14 mouse cellular contexts compared by ENCODE assay signal in the genomic region with DNA sequence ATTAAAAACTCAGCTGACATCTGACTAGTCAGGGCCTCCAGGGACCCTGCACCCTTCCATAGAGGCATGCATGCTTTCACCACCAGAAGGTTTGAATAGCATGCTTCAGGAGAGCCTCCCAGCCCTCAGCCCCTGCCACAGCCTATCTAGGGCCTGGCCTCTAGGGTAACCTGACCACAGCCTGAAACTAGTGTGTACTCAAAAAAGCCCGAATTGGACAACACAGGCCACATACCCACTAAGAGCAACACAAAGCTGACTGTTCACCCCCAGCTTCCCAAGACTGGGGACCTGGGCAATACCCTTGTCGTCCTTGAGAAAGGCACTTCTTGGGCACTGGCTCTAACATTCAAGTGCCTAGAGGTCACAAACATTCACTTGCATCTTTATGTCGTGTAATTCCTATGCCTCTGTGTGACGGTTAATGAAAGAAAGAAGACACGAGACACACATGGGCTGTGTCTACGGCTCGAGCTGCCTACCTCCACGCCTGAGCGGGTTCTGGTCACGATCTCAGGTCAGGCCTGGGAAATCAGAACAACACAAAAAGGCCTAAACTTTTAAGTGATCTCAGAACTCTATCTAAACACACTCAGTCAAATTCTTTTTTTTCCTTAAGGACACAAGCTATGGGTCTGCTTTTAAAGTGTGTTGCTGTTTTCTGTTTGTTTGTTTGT. TPM values are rescaled to one million over a fixed set of nuclear protein-coding genes. Genes with fewer than 3 reads are reported as not detected.
A peak's percentile ranks its signal among the peaks of the same experiment; 100 is the strongest.
DNase-seq lines count a peak whose midpoint lies in the region; ATAC-seq and TF ChIP-seq lines count a peak whose summit lies in the region.
"Had no signal": no experiment of that assay in that cellular context is flagged by ENCODE, and none has a peak within 500 bp of the region (broad histone marks: within the 10 kb centered on the region; RNA-seq: fewer than 3 reads in every experiment).

No protein-coding gene starts in this region.

- peaks cover 51% of the 10 kb centered on the region for H3K4me1 ChIP-seq in heart, embryonic 11.5 days (ENCODE audit: control insufficient read depth, insufficient read depth, low read length)
- H3K4me1 ChIP-seq in liver, embryonic 13.5 days (replicated peaks), result peaks cover 74% of the 10 kb centered on the region
- H3K4me1 ChIP-seq in liver, embryonic 11.5 days (replicated peaks; ENCODE audit: control insufficient read depth, insufficient read depth, low read length), result peaks cover 25% of the 10 kb centered on the region
- peaks cover 6% of the 10 kb centered on the region for H3K4me1 ChIP-seq in ES-Bruce4 (ENCODE audit: control insufficient read depth, insufficient read depth, low read length)
- H3K4me1 ChIP-seq in kidney, postnatal 0 days (replicated peaks; ENCODE audit: insufficient read depth, low read length), result peaks cover 13% of the 10 kb centered on the region; the same call in 1 of the 2 replicates
- H3K4me1 ChIP-seq: hindbrain, embryonic 15.5 days had no signal

- no peak for DNase-seq in heart, postnatal 14 days
- DNase-seq in liver, embryonic 13.5 days, result no peak
- DNase-seq in liver, embryonic 11.5 days (ENCODE audit: low spot score), result no peak
- DNase-seq in kidney, postnatal 0 days (ENCODE audit: low spot score), result no peak
- DNase-seq in urinary bladder, postnatal 4 days (ENCODE audit: low spot score in 2 of 2), result no peak
- DNase-seq in urinary bladder, postnatal 10 days (ENCODE audit: low spot score), result no peak
- DNase-seq: cerebellum, adult 8-10 months; gastrocnemius, postnatal 14 days; lung, adult 18-20 months had no signal

- 87% methylated on average over 10 of the region's 10 CpGs for WGBS in heart, embryonic 11.5 days (ENCODE audit: insufficient replicate concordance)
- 83% methylated on average over 10 of the region's 10 CpGs for WGBS in liver, embryonic 13.5 days (ENCODE audit: insufficient replicate concordance)
- 89% methylated on average over 10 of the region's 10 CpGs for WGBS in liver, embryonic 11.5 days
- 41% methylated on average over 10 of the region's 10 CpGs for WGBS in kidney, postnatal 0 days

- H3K9ac ChIP-seq in heart, embryonic 11.5 days (ENCODE audit: low read depth, low read length), result no peak overlapping the region
- H3K9ac ChIP-seq in liver, embryonic 13.5 days, result no peak overlapping the region; the same call in 1 of the 2 replicates
- H3K9ac ChIP-seq in liver, embryonic 11.5 days (ENCODE audit: low read depth, low read length), result no peak overlapping the region
- H3K9ac ChIP-seq in ES-Bruce4 (ENCODE audit: low read depth, poor library complexity, severe bottlenecking), result no peak overlapping the region
- no peak overlapping the region for H3K9ac ChIP-seq in kidney, postnatal 0 days (ENCODE audit: low read depth, low read length)
- H3K9ac ChIP-seq: hindbrain, embryonic 15.5 days had no signal

- no peak for TF ChIP-seq POLR2A in ES-Bruce4 (IDR thresholded peaks at IDR 0.05; ENCODE audit: insufficient read depth, low read length)

- H3K36me3 ChIP-seq in heart, embryonic 11.5 days (ENCODE audit: control insufficient read depth, insufficient read depth, low read length), result no peaks in the 10 kb centered on the region
- H3K36me3 ChIP-seq in liver, embryonic 13.5 days, result peaks cover 51% of the 10 kb centered on the region
- no peaks in the 10 kb centered on the region for H3K36me3 ChIP-seq in liver, embryonic 11.5 days (ENCODE audit: control insufficient read depth, insufficient read depth, low read length)
- H3K36me3 ChIP-seq in ES-Bruce4 (ENCODE audit: control insufficient read depth, insufficient read depth, low read length, poor library complexity, severe bottlenecking), result no peaks in the 10 kb centered on the region; the same call in 1 of the 2 replicates
- 0 out of 2 replicates have a peak, but pooled peaks cover 3% of the 10 kb centered on the region for H3K36me3 ChIP-seq in kidney, postnatal 0 days (ENCODE audit: insufficient read depth, low read length)
- H3K36me3 ChIP-seq: hindbrain, embryonic 15.5 days had no signal

- intact Hi-C loops in heart, postnatal 14 days (cut with DNase I), result no loop called here

- H3K9me3 ChIP-seq in heart, embryonic 11.5 days (replicated peaks; ENCODE audit: control insufficient read depth, low read length), result no peaks in the 10 kb centered on the region
- no peaks in the 10 kb centered on the region for H3K9me3 ChIP-seq in liver, embryonic 13.5 days (replicated peaks)
- no peaks in the 10 kb centered on the region for H3K9me3 ChIP-seq in liver, embryonic 11.5 days (ENCODE audit: control insufficient read depth, low read length)
- no peaks in the 10 kb centered on the region for H3K9me3 ChIP-seq in ES-Bruce4 (replicated peaks; ENCODE audit: control insufficient read depth, insufficient read depth, low read length, poor library complexity, severe bottlenecking)
- no peaks in the 10 kb centered on the region for H3K9me3 ChIP-seq in kidney, postnatal 0 days (replicated peaks; ENCODE audit: low read length)
- H3K9me3 ChIP-seq: hindbrain, embryonic 15.5 days had no signal

- TF ChIP-seq CTCF in ES-Bruce4 (IDR thresholded peaks at IDR 0.05; ENCODE audit: low read depth, low read length), result no peak
- no peak for TF ChIP-seq CTCF in kidney, postnatal 0 days (IDR thresholded peaks at IDR 0.05; ENCODE audit: low read depth)

- 0 out of 2 replicates have a peak overlapping the region, but pooled peaks have one; percentile 12 for H3K27ac ChIP-seq in heart, embryonic 11.5 days (ENCODE audit: low read depth, low read length)
- H3K27ac ChIP-seq in liver, embryonic 13.5 days, result no peak overlapping the region
- no peak overlapping the region for H3K27ac ChIP-seq in liver, embryonic 11.5 days (ENCODE audit: low read depth, low read length)
- peak overlapping the region; percentile 12; the same call in 1 of the 2 replicates for H3K27ac ChIP-seq in ES-Bruce4 (ENCODE audit: insufficient read depth, low read length)
- peak overlapping the region; percentile 9; the same call in 1 of the 2 replicates for H3K27ac ChIP-seq in kidney, postnatal 0 days
- H3K27ac ChIP-seq: hindbrain, embryonic 15.5 days had no signal

- ATAC-seq in heart, embryonic 11.5 days (replicated peaks; ENCODE audit: insufficient number of reproducible peaks, low FRiP score, low TSS enrichment), result no peak
- peak; percentile 15; the same call in 1 of the 2 replicates for ATAC-seq in liver, embryonic 13.5 days (ENCODE audit: low read depth)
- no peak for ATAC-seq in liver, embryonic 11.5 days (replicated peaks; ENCODE audit: low FRiP score)
- ATAC-seq in kidney, postnatal 0 days (replicated peaks; ENCODE audit: low FRiP score, low read depth), result peak; percentile 61; the same call in 1 of the 2 replicates
- ATAC-seq: activated CD4-positive, CD25-positive, alpha-beta regulatory T cell, adult 4 months; CD4-positive, CD25-positive, alpha-beta regulatory T cell, adult 4 months had no signal

- TF ChIP-seq EP300 in ES-Bruce4 (IDR thresholded peaks at IDR 0.05; ENCODE audit: insufficient read depth, low read depth, low read length), result no peak

- H3K4me2 ChIP-seq in heart, embryonic 11.5 days, result no peak overlapping the region
- H3K4me2 ChIP-seq in liver, embryonic 13.5 days, result no peak overlapping the region
- no peak overlapping the region for H3K4me2 ChIP-seq in liver, embryonic 11.5 days
- no peak overlapping the region for H3K4me2 ChIP-seq in kidney, postnatal 0 days (ENCODE audit: low read length)
- H3K4me2 ChIP-seq: hindbrain, embryonic 15.5 days had no signal

- no peak overlapping the region for H3K4me3 ChIP-seq in heart, embryonic 11.5 days (ENCODE audit: low read depth, low read length)
- no peak overlapping the region for H3K4me3 ChIP-seq in liver, embryonic 13.5 days (replicated peaks)
- no peak overlapping the region for H3K4me3 ChIP-seq in liver, embryonic 11.5 days (ENCODE audit: low read depth, low read length)
- no peak overlapping the region for H3K4me3 ChIP-seq in ES-Bruce4 (ENCODE audit: low read depth, low read length)
- H3K4me3 ChIP-seq in kidney, postnatal 0 days (replicated peaks; ENCODE audit: low read depth, low read length), result no peak overlapping the region
- H3K4me3 ChIP-seq: hindbrain, embryonic 15.5 days had no signal

- no peaks in the 10 kb centered on the region for H3K27me3 ChIP-seq in heart, embryonic 11.5 days (ENCODE audit: control insufficient read depth, insufficient read depth, low read length)
- no peaks in the 10 kb centered on the region for H3K27me3 ChIP-seq in liver, embryonic 13.5 days
- H3K27me3 ChIP-seq in liver, embryonic 11.5 days (replicated peaks; ENCODE audit: control insufficient read depth, insufficient read depth, low read length), result no peaks in the 10 kb centered on the region
- no peaks in the 10 kb centered on the region for H3K27me3 ChIP-seq in ES-Bruce4 (ENCODE audit: control insufficient read depth, insufficient read depth, low read length, poor library complexity, severe bottlenecking)
- H3K27me3 ChIP-seq in kidney, postnatal 0 days (ENCODE audit: insufficient read depth, low read length), result no peaks in the 10 kb centered on the region
- H3K27me3 ChIP-seq: hindbrain, embryonic 15.5 days had no signal

RNA-seq across cellular contexts. Expression of gene Nfe2l2, which starts 14.8 kb away (rescaled TPM):
- polyA plus RNA-seq in heart, embryonic 11.5 days (2014; fragmentation: Nextera tagmentation; extraction: Ambion mirVana), result 46.7 and 48.7 TPM in 2 replicates
- 10 to 100 TPM; 67.5 to 78.8 TPM for total RNA-seq in heart, postnatal 14 days (2021)
- 44.6 and 54.3 TPM in 2 replicates for polyA plus RNA-seq in liver, embryonic 13.5 days (2015; fragmentation: Nextera tagmentation; extraction: Ambion mirVana)
- polyA plus RNA-seq in liver, embryonic 11.5 days (2014; fragmentation: Nextera tagmentation; extraction: Ambion mirVana), result 69.6 and 77.5 TPM in 2 replicates
- polyA plus RNA-seq in ES-Bruce4 (2011; ENCODE audit: insufficient read depth, insufficient read length, low read depth, missing spikeins), result 103 and 105 TPM in 2 replicates
- polyA plus RNA-seq in kidney, postnatal 0 days (2015; fragmentation: Nextera tagmentation; extraction: Ambion mirVana), result 96.6 and 97.0 TPM in 2 replicates

RNA-seq across cellular contexts. Expression of gene Hnrnpa3, which starts 30.6 kb away (rescaled TPM):
- 164 and 174 TPM in 2 replicates for polyA plus RNA-seq in heart, embryonic 11.5 days (2014; fragmentation: Nextera tagmentation; extraction: Ambion mirVana)
- total RNA-seq in heart, postnatal 14 days (2021), result 100 to 1,000 TPM; 192 to 229 TPM
- 161 and 182 TPM in 2 replicates for polyA plus RNA-seq in liver, embryonic 13.5 days (2015; fragmentation: Nextera tagmentation; extraction: Ambion mirVana)
- 222 and 234 TPM in 2 replicates for polyA plus RNA-seq in liver, embryonic 11.5 days (2014; fragmentation: Nextera tagmentation; extraction: Ambion mirVana)
- polyA plus RNA-seq in ES-Bruce4 (2011; ENCODE audit: insufficient read depth, insufficient read length, low read depth, missing spikeins), result 775 and 839 TPM in 2 replicates
- polyA plus RNA-seq in kidney, postnatal 0 days (2015; fragmentation: Nextera tagmentation; extraction: Ambion mirVana), result 240 and 270 TPM in 2 replicates

Comparison
In these comparisons a context has a peak if more than half of its experiments do, and no peak if none do; other contexts are left out.
1. ATAC-seq: peak in liver, embryonic 13.5 days (single experiment) and kidney, postnatal 0 days (single experiment); none in heart, embryonic 11.5 days (single experiment) and liver, embryonic 11.5 days (single experiment).
2. H3K27ac ChIP-seq: peak in heart, embryonic 11.5 days (single experiment), ES-Bruce4 (single experiment) and kidney, postnatal 0 days (single experiment); none in liver, embryonic 13.5 days (single experiment) and liver, embryonic 11.5 days (single experiment).